Comparison of ENCODE assay signal across 8 mouse cellular contexts in genomic region chr9:123925101-123925946, GRCm38 (mm10). TPM values are rescaled to one million over a fixed set of nuclear protein-coding genes. Genes with fewer than 3 reads are reported as not detected.
A peak's percentile ranks its signal among the peaks of the same experiment; 100 is the strongest.
DNase-seq lines count a peak whose midpoint lies in the region; ATAC-seq and TF ChIP-seq lines count a peak whose summit lies in the region.

No protein-coding gene starts in this region.

- 0 out of 2 replicates have a peak, but pooled peaks have one; percentile 21 for TF ChIP-seq EP300 in liver, embryonic 14.5 days (IDR thresholded peaks at IDR 0.05; ENCODE audit: low read depth)

- peaks cover 10% of the 10 kb centered on the region for H3K27me3 ChIP-seq in forebrain, embryonic 10.5 days (ENCODE audit: poor library complexity, severe bottlenecking)
- H3K27me3 ChIP-seq in heart, embryonic 14.5 days (ENCODE audit: control insufficient read depth, insufficient read depth, low read length), result no peaks in the 10 kb centered on the region
- H3K27me3 ChIP-seq in liver, embryonic 14.5 days (ENCODE audit: control insufficient read depth, insufficient read depth, low read length), result no peaks in the 10 kb centered on the region
- no peaks in the 10 kb centered on the region for H3K27me3 ChIP-seq in stomach, embryonic 15.5 days (replicated peaks)

- TF ChIP-seq CTCF in liver, embryonic 14.5 days (IDR thresholded peaks at IDR 0.05; ENCODE audit: low read depth), result peak; percentile 92

- ATAC-seq in heart, embryonic 14.5 days (ENCODE audit: insufficient number of reproducible peaks, insufficient read depth, low FRiP score, low read depth), result peak; percentile 85
- ATAC-seq in liver, embryonic 14.5 days (ENCODE audit: insufficient read depth), result peak; percentile 70
- ATAC-seq in stomach, embryonic 15.5 days (ENCODE audit: insufficient read depth, low FRiP score, low read depth), result peak; percentile 75

- H3K9me3 ChIP-seq in forebrain, embryonic 10.5 days, result no peaks in the 10 kb centered on the region
- no peaks in the 10 kb centered on the region for H3K9me3 ChIP-seq in heart, embryonic 14.5 days (ENCODE audit: control insufficient read depth, low read length)
- H3K9me3 ChIP-seq in liver, embryonic 14.5 days (ENCODE audit: control insufficient read depth, low read length), result no peaks in the 10 kb centered on the region
- no peaks in the 10 kb centered on the region for H3K9me3 ChIP-seq in stomach, embryonic 15.5 days

- H3K27ac ChIP-seq in forebrain, embryonic 10.5 days, result peak overlapping the region; percentile 94
- peak overlapping the region; percentile 91 to 93 for H3K27ac ChIP-seq in heart, embryonic 14.5 days (replicated peaks in 1 of 2; ENCODE audit: control insufficient read depth in 1 of 2, insufficient read depth in 1 of 2, low read depth in 2 of 2, low read length in 2 of 2)
- peak overlapping the region; percentile 87 for H3K27ac ChIP-seq in liver, embryonic 14.5 days
- peak overlapping the region; percentile 96 for H3K27ac ChIP-seq in stomach, embryonic 15.5 days

- peak overlapping the region; percentile 75 for H3K4me2 ChIP-seq in heart, embryonic 14.5 days (ENCODE audit: low read length)
- peak overlapping the region; percentile 76 for H3K4me2 ChIP-seq in liver, embryonic 14.5 days (ENCODE audit: low read depth)
- peak overlapping the region; percentile 82 for H3K4me2 ChIP-seq in stomach, embryonic 15.5 days

- no peaks in the 10 kb centered on the region for H3K36me3 ChIP-seq in forebrain, embryonic 10.5 days (replicated peaks)
- H3K36me3 ChIP-seq in heart, embryonic 14.5 days (ENCODE audit: control insufficient read depth, insufficient read depth, low read length), result no peaks in the 10 kb centered on the region
- H3K36me3 ChIP-seq in liver, embryonic 14.5 days (replicated peaks; ENCODE audit: control insufficient read depth, insufficient read depth, low read depth), result no peaks in the 10 kb centered on the region
- H3K36me3 ChIP-seq in stomach, embryonic 15.5 days, result no peaks in the 10 kb centered on the region

- 4% methylated on average over 44 of the region's 44 CpGs for WGBS in forebrain, embryonic 10.5 days
- WGBS in heart, embryonic 14.5 days, result 6% methylated on average over 36 of the region's 44 CpGs
- WGBS in liver, embryonic 14.5 days (ENCODE audit: insufficient replicate concordance), result 2% methylated on average over 44 of the region's 44 CpGs
- 5% methylated on average over 44 of the region's 44 CpGs for WGBS in stomach, embryonic 15.5 days

- DNase-seq in CD4-positive, CD25-positive, alpha-beta regulatory T cell, adult 2 months (ENCODE audit: low read depth, low spot score), result peak; percentile 80
- peak; percentile 22 for DNase-seq in brain, embryonic 18.5 days (ENCODE audit: low read depth, low spot score)
- peak; percentile 82 for DNase-seq in forebrain, embryonic 10.5 days (ENCODE audit: extremely low spot score, low spot score)
- DNase-seq in kidney, postnatal 10 days, result peak; percentile 89
- DNase-seq in liver, embryonic 14.5 days (ENCODE audit: low read depth in 3 of 3, low spot score in 3 of 3), result peak in 2 of 3 experiments; percentile 38 to 39
- DNase-seq in natural killer cell, adult 2 months (ENCODE audit: low spot score in 2 of 2), result peak; percentile 83 to 87

- H3K4me1 ChIP-seq in forebrain, embryonic 10.5 days, result peaks cover 49% of the 10 kb centered on the region
- peaks cover 9 to 11% of the 10 kb centered on the region in 2 experiments; a peak in 3 of 4 replicates for H3K4me1 ChIP-seq in heart, embryonic 14.5 days (ENCODE audit: control insufficient read depth in 2 of 2, insufficient read depth in 2 of 2, low read length in 2 of 2)
- peaks cover 13 to 32% of the 10 kb centered on the region in 2 experiments for H3K4me1 ChIP-seq in liver, embryonic 14.5 days (replicated peaks; ENCODE audit: control insufficient read depth in 2 of 2, insufficient read depth in 2 of 2, low read length in 1 of 2)
- H3K4me1 ChIP-seq in stomach, embryonic 15.5 days, result peaks cover 17% of the 10 kb centered on the region

- peak overlapping the region; percentile 70 for H3K4me3 ChIP-seq in forebrain, embryonic 10.5 days
- peak overlapping the region; percentile 52 to 58 for H3K4me3 ChIP-seq in heart, embryonic 14.5 days (ENCODE audit: control insufficient read depth in 1 of 2, insufficient read depth in 1 of 2, low read depth in 1 of 2, low read length in 2 of 2)
- peak overlapping the region; percentile 64 to 71 for H3K4me3 ChIP-seq in liver, embryonic 14.5 days (ENCODE audit: insufficient read depth in 1 of 2, low read depth in 2 of 2, low read length in 2 of 2)
- H3K4me3 ChIP-seq in stomach, embryonic 15.5 days (replicated peaks), result peak overlapping the region; percentile 61

- peak overlapping the region; percentile 80 for H3K9ac ChIP-seq in heart, embryonic 14.5 days (ENCODE audit: low read length)
- H3K9ac ChIP-seq in liver, embryonic 14.5 days (replicated peaks), result peak overlapping the region; percentile 72
- H3K9ac ChIP-seq in stomach, embryonic 15.5 days, result peak overlapping the region; percentile 63; the same call in 1 of the 2 replicates

RNA-seq across cellular contexts. Expression of gene Ccr1, which starts 43.2 kb away (rescaled TPM):
- 0.53 and 0.81 TPM in 2 replicates for polyA plus RNA-seq in forebrain, embryonic 10.5 days (2016; fragmentation: Nextera tagmentation; extraction: Ambion mirVana)
- 1.9 and 2.2 TPM in 2 replicates for polyA plus RNA-seq in heart, embryonic 14.5 days (2014; fragmentation: Nextera tagmentation; extraction: Ambion mirVana)
- 0.70 and 1.4 TPM in 2 replicates for polyA plus RNA-seq in liver, embryonic 14.5 days (2012; rRNA removed)
- 2.0 and 2.4 TPM in 2 replicates for polyA plus RNA-seq in liver, embryonic 14.5 days (2014; fragmentation: Nextera tagmentation; extraction: Ambion mirVana)
- polyA plus RNA-seq in stomach, embryonic 15.5 days (2015; fragmentation: Nextera tagmentation; extraction: Ambion mirVana), result 4.1 and 4.8 TPM in 2 replicates

RNA-seq across cellular contexts. Expression of gene Ccr1l1, which starts 52.9 kb away (rescaled TPM):
- polyA plus RNA-seq in forebrain, embryonic 10.5 days (2016; fragmentation: Nextera tagmentation; extraction: Ambion mirVana), result not detected in 2 replicates
- not detected in 2 replicates for polyA plus RNA-seq in heart, embryonic 14.5 days (2014; fragmentation: Nextera tagmentation; extraction: Ambion mirVana)
- 0.04 TPM in 1 of 2 replicates, not detected in the other for polyA plus RNA-seq in liver, embryonic 14.5 days (2012; rRNA removed)
- polyA plus RNA-seq in liver, embryonic 14.5 days (2014; fragmentation: Nextera tagmentation; extraction: Ambion mirVana), result not detected in 2 replicates
- not detected in 2 replicates for polyA plus RNA-seq in stomach, embryonic 15.5 days (2015; fragmentation: Nextera tagmentation; extraction: Ambion mirVana)

Comparison
In these comparisons a context has a peak if more than half of its experiments do, and no peak if none do; other contexts are left out.
1. Peak in every context shown above with its lines: DNase-seq, ATAC-seq, H3K4me3 ChIP-seq and H3K27ac ChIP-seq.
2. DNase-seq: peak in every context shown above with its lines; median percentile 89 in kidney, postnatal 10 days; 85 in natural killer cell, adult 2 months; 82 in forebrain, embryonic 10.5 days; 80 in CD4-positive, CD25-positive, alpha-beta regulatory T cell, adult 2 months; 38 in liver, embryonic 14.5 days; 22 in brain, embryonic 18.5 days.